ENCODE assay signal across 8 mouse cellular contexts in genomic region chr2:152633334-152633733, GRCm38 (mm10). TPM values are rescaled to one million over a fixed set of nuclear protein-coding genes. Genes with fewer than 3 reads are reported as not detected.
DNase-seq lines count a peak whose midpoint lies in the region; ATAC-seq and TF ChIP-seq lines count a peak whose summit lies in the region.
"Had no signal": no experiment of that assay in that cellular context is flagged by ENCODE, and none has a peak within 500 bp of the region (broad histone marks: within the 10 kb centered on the region; RNA-seq: fewer than 3 reads in every experiment).

No protein-coding gene starts in this region.

- ATAC-seq in intestine, embryonic 16.5 days, result 0 out of 2 replicates have a peak, but pooled peaks have one; percentile 21
- no peak for ATAC-seq in intestine, postnatal 0 days
- ATAC-seq in forebrain, embryonic 13.5 days, result no peak
- no peak for ATAC-seq in liver, embryonic 11.5 days (replicated peaks; ENCODE audit: low FRiP score)

- no peaks in the 10 kb centered on the region for H3K9me3 ChIP-seq in intestine, embryonic 16.5 days (ENCODE audit: control insufficient read depth, low read length)
- H3K9me3 ChIP-seq in intestine, postnatal 0 days (ENCODE audit: control insufficient read depth), result no peaks in the 10 kb centered on the region
- no peaks in the 10 kb centered on the region for H3K9me3 ChIP-seq in forebrain, embryonic 13.5 days (replicated peaks)
- H3K9me3 ChIP-seq in liver, embryonic 11.5 days (ENCODE audit: control insufficient read depth, low read length), result no peaks in the 10 kb centered on the region

- no peak for TF ChIP-seq POLR2A in brain, embryonic 14.5 days (IDR thresholded peaks at IDR 0.05; ENCODE audit: borderline replicate concordance, extremely low read depth, insufficient read depth, insufficient read length, poor library complexity, severe bottlenecking)

- no peak overlapping the region for H3K4me2 ChIP-seq in intestine, embryonic 16.5 days (ENCODE audit: low read depth, low read length)
- no peak overlapping the region for H3K4me2 ChIP-seq in intestine, postnatal 0 days (replicated peaks; ENCODE audit: low read depth)
- peak overlapping the region; percentile 25 for H3K4me2 ChIP-seq in forebrain, embryonic 13.5 days
- H3K4me2 ChIP-seq in liver, embryonic 11.5 days, result peak overlapping the region; percentile 26; the same call in 1 of the 2 replicates

- peaks cover 8% of the 10 kb centered on the region for H3K4me1 ChIP-seq in intestine, embryonic 16.5 days (ENCODE audit: control insufficient read depth, insufficient read depth, low read length)
- no peaks in the 10 kb centered on the region for H3K4me1 ChIP-seq in intestine, postnatal 0 days (replicated peaks; ENCODE audit: control insufficient read depth, insufficient read depth, low read length)
- H3K4me1 ChIP-seq in forebrain, embryonic 13.5 days, result peaks cover 3% of the 10 kb centered on the region; the same call in 1 of the 2 replicates
- no peaks in the 10 kb centered on the region for H3K4me1 ChIP-seq in liver, embryonic 11.5 days (replicated peaks; ENCODE audit: control insufficient read depth, insufficient read depth, low read length)

- H3K27me3 ChIP-seq in intestine, embryonic 16.5 days (replicated peaks; ENCODE audit: control insufficient read depth, insufficient read depth, low read length), result 0 out of 2 replicates have a peak, but pooled peaks cover 5% of the 10 kb centered on the region
- peaks cover 5% of the 10 kb centered on the region; the same call in 1 of the 2 replicates for H3K27me3 ChIP-seq in intestine, postnatal 0 days (replicated peaks; ENCODE audit: control insufficient read depth, insufficient read depth, low read length)
- H3K27me3 ChIP-seq in forebrain, embryonic 13.5 days, result peaks cover 22% of the 10 kb centered on the region
- H3K27me3 ChIP-seq in liver, embryonic 11.5 days (replicated peaks; ENCODE audit: control insufficient read depth, insufficient read depth, low read length), result peaks cover 17% of the 10 kb centered on the region

- H3K9ac ChIP-seq in intestine, embryonic 16.5 days (ENCODE audit: low read depth, low read length), result 0 out of 2 replicates have a peak overlapping the region, but pooled peaks have one; percentile 27
- H3K9ac ChIP-seq in intestine, postnatal 0 days (ENCODE audit: low read depth, low read length), result no peak overlapping the region
- no peak overlapping the region for H3K9ac ChIP-seq in forebrain, embryonic 13.5 days
- no peak overlapping the region for H3K9ac ChIP-seq in liver, embryonic 11.5 days (ENCODE audit: low read depth, low read length)

- DNase-seq in brain, embryonic 14.5 days (ENCODE audit: low read depth), result peak; percentile 53
- DNase-seq in liver, embryonic 11.5 days (ENCODE audit: low spot score), result no peak
- DNase-seq in thymus, postnatal 4 days, result no peak
- no peak for DNase-seq in right cerebral cortex, postnatal 25 days
- DNase-seq: cerebellum, adult 18-20 months had no signal

- no peak overlapping the region for H3K27ac ChIP-seq in intestine, embryonic 16.5 days (ENCODE audit: low read length)
- no peak overlapping the region for H3K27ac ChIP-seq in intestine, postnatal 0 days (ENCODE audit: low read depth, low read length)
- no peak overlapping the region for H3K27ac ChIP-seq in forebrain, embryonic 13.5 days
- no peak overlapping the region for H3K27ac ChIP-seq in liver, embryonic 11.5 days (ENCODE audit: low read depth, low read length)

- 31% methylated on average over 17 of the region's 17 CpGs for WGBS in intestine, embryonic 16.5 days
- WGBS in intestine, postnatal 0 days, result 34% methylated on average over 17 of the region's 17 CpGs
- 56% methylated on average over 17 of the region's 17 CpGs for WGBS in forebrain, embryonic 13.5 days
- 35% methylated on average over 17 of the region's 17 CpGs for WGBS in liver, embryonic 11.5 days

- H3K4me3 ChIP-seq in intestine, embryonic 16.5 days (ENCODE audit: low read length), result no peak overlapping the region
- no peak overlapping the region for H3K4me3 ChIP-seq in intestine, postnatal 0 days (ENCODE audit: low read depth, low read length)
- H3K4me3 ChIP-seq in forebrain, embryonic 13.5 days, result no peak overlapping the region
- no peak overlapping the region for H3K4me3 ChIP-seq in liver, embryonic 11.5 days (ENCODE audit: low read depth, low read length)

- H3K36me3 ChIP-seq in intestine, embryonic 16.5 days (ENCODE audit: control insufficient read depth, insufficient read depth, low read length), result no peaks in the 10 kb centered on the region
- H3K36me3 ChIP-seq in intestine, postnatal 0 days (ENCODE audit: control insufficient read depth, insufficient read depth), result no peaks in the 10 kb centered on the region
- no peaks in the 10 kb centered on the region for H3K36me3 ChIP-seq in forebrain, embryonic 13.5 days (ENCODE audit: poor library complexity, severe bottlenecking)
- no peaks in the 10 kb centered on the region for H3K36me3 ChIP-seq in liver, embryonic 11.5 days (ENCODE audit: control insufficient read depth, insufficient read depth, low read length)

- no peak for TF ChIP-seq CTCF in intestine, postnatal 0 days (IDR thresholded peaks at IDR 0.05; ENCODE audit: low read depth)
- TF ChIP-seq CTCF in brain, embryonic 14.5 days (IDR thresholded peaks at IDR 0.05; ENCODE audit: borderline replicate concordance, extremely low read depth, insufficient read depth, insufficient read length), result no peak

RNA-seq across cellular contexts. Expression of gene Rem1, which starts 6.6 kb away (rescaled TPM):
- polyA plus RNA-seq in intestine, embryonic 16.5 days (2015; fragmentation: Nextera tagmentation; extraction: Ambion mirVana), result 9.4 and 10.2 TPM in 2 replicates
- 5.9 and 6.4 TPM in 2 replicates for polyA plus RNA-seq in intestine, postnatal 0 days (2015; fragmentation: Nextera tagmentation; extraction: Ambion mirVana)
- polyA plus RNA-seq in brain, embryonic 14.5 days (2012; rRNA removed), result 0.33 and 0.48 TPM in 2 replicates
- polyA plus RNA-seq in forebrain, embryonic 13.5 days (2015; fragmentation: Nextera tagmentation; extraction: Ambion mirVana), result 0.19 and 0.20 TPM in 2 replicates
- polyA plus RNA-seq in liver, embryonic 11.5 days (2014; fragmentation: Nextera tagmentation; extraction: Ambion mirVana), result 1.2 and 1.6 TPM in 2 replicates

RNA-seq across cellular contexts. Expression of gene Defb25, which starts 10.5 kb away (rescaled TPM):
- polyA plus RNA-seq in intestine, embryonic 16.5 days (2015; fragmentation: Nextera tagmentation; extraction: Ambion mirVana), result 0.61 and 1.5 TPM in 2 replicates
- 0.72 TPM in 1 of 2 replicates, not detected in the other for polyA plus RNA-seq in intestine, postnatal 0 days (2015; fragmentation: Nextera tagmentation; extraction: Ambion mirVana)
- polyA plus RNA-seq in brain, embryonic 14.5 days (2012; rRNA removed), result not detected in 2 replicates
- polyA plus RNA-seq in forebrain, embryonic 13.5 days (2015; fragmentation: Nextera tagmentation; extraction: Ambion mirVana), result not detected in 2 replicates
- polyA plus RNA-seq in liver, embryonic 11.5 days (2014; fragmentation: Nextera tagmentation; extraction: Ambion mirVana), result not detected in 2 replicates

RNA-seq across cellular contexts. Expression of gene Defb36, which starts 29.2 kb away (rescaled TPM):
- not detected in 2 replicates for polyA plus RNA-seq in intestine, embryonic 16.5 days (2015; fragmentation: Nextera tagmentation; extraction: Ambion mirVana)
- not detected in 2 replicates for polyA plus RNA-seq in intestine, postnatal 0 days (2015; fragmentation: Nextera tagmentation; extraction: Ambion mirVana)
- polyA plus RNA-seq in brain, embryonic 14.5 days (2012; rRNA removed), result not detected in 2 replicates
- not detected in 2 replicates for polyA plus RNA-seq in forebrain, embryonic 13.5 days (2015; fragmentation: Nextera tagmentation; extraction: Ambion mirVana)
- not detected in 2 replicates for polyA plus RNA-seq in liver, embryonic 11.5 days (2014; fragmentation: Nextera tagmentation; extraction: Ambion mirVana)

RNA-seq across cellular contexts. Expression of gene Defb45, which starts 34.1 kb away (rescaled TPM):
- not detected in 2 replicates for polyA plus RNA-seq in intestine, embryonic 16.5 days (2015; fragmentation: Nextera tagmentation; extraction: Ambion mirVana)
- not detected in 2 replicates for polyA plus RNA-seq in intestine, postnatal 0 days (2015; fragmentation: Nextera tagmentation; extraction: Ambion mirVana)
- polyA plus RNA-seq in brain, embryonic 14.5 days (2012; rRNA removed), result not detected in 2 replicates
- not detected in 2 replicates for polyA plus RNA-seq in forebrain, embryonic 13.5 days (2015; fragmentation: Nextera tagmentation; extraction: Ambion mirVana)
- polyA plus RNA-seq in liver, embryonic 11.5 days (2014; fragmentation: Nextera tagmentation; extraction: Ambion mirVana), result not detected in 2 replicates

RNA-seq across cellular contexts. Expression of gene H13, which starts 35.9 kb away (rescaled TPM):
- polyA plus RNA-seq in intestine, embryonic 16.5 days (2015; fragmentation: Nextera tagmentation; extraction: Ambion mirVana), result 116 and 119 TPM in 2 replicates
- polyA plus RNA-seq in intestine, postnatal 0 days (2015; fragmentation: Nextera tagmentation; extraction: Ambion mirVana), result 110 and 111 TPM in 2 replicates
- polyA plus RNA-seq in brain, embryonic 14.5 days (2012; rRNA removed), result 188 and 200 TPM in 2 replicates
- 131 and 142 TPM in 2 replicates for polyA plus RNA-seq in forebrain, embryonic 13.5 days (2015; fragmentation: Nextera tagmentation; extraction: Ambion mirVana)
- 88.6 and 92.1 TPM in 2 replicates for polyA plus RNA-seq in liver, embryonic 11.5 days (2014; fragmentation: Nextera tagmentation; extraction: Ambion mirVana)

Comparison
In these comparisons a context has a peak if more than half of its experiments do, and no peak if none do; other contexts are left out.
1. H3K4me2 ChIP-seq: peak in forebrain, embryonic 13.5 days (single experiment) and liver, embryonic 11.5 days (single experiment); none in intestine, embryonic 16.5 days (single experiment) and intestine, postnatal 0 days (single experiment).